Mouse (Mus musculus) lung, embryonic 16.5 days (tissue): ENCODE measurements around the gene Homer1. TPM values are rescaled to one million over a fixed set of nuclear protein-coding genes. Genes with fewer than 3 reads are reported as not detected.

Experiments used
- ATAC-seq: fragments of 200-750 bp; cut with Nextera tagmentation; 2 replicates; pipeline ENCODE4 v1.8.0; 2017; ENCODE audit warnings: low read depth, mild to moderate bottlenecking, moderate library complexity
- H3K27ac ChIP-seq: fragments of 300-500 bp; sonication (generic); 2 replicates; pipeline ENCODE4 v1.5.1; 2014; ENCODE audit warnings: mild to moderate bottlenecking, control low read depth, low read length
- H3K27me3 ChIP-seq: fragments of 300-500 bp; sonication (generic); 2 replicates; pipeline ENCODE4 v1.6.1; 2014; ENCODE audit warnings: low read depth, low read length, mixed read lengths; ENCODE audit not compliant: control insufficient read depth, insufficient read depth
- H3K36me3 ChIP-seq: fragments of 300-500 bp; sonication (generic); 2 replicates; pipeline ENCODE4 v1.6.1; 2014; ENCODE audit warnings: low read length; ENCODE audit not compliant: control insufficient read depth, insufficient read depth
- H3K4me1 ChIP-seq: fragments of 300-500 bp; sonication (generic); replicated peaks from 2 replicates; pipeline ENCODE4 v1.6.1; 2014; ENCODE audit warnings: low read length, mixed read lengths; ENCODE audit not compliant: control insufficient read depth, insufficient read depth
- H3K4me2 ChIP-seq: fragments of 300-500 bp; sonication (generic); 2 replicates; pipeline ENCODE4 v1.6.1; 2014; ENCODE audit warnings: low read depth, low read length, control low read depth
- H3K4me3 ChIP-seq: fragments of 300-500 bp; sonication (generic); 2 replicates; pipeline ENCODE4 v1.5.1; 2014; ENCODE audit warnings: mild to moderate bottlenecking, low read length, control low read depth
- H3K9ac ChIP-seq: fragments of 300-500 bp; sonication (generic); 2 replicates; pipeline ENCODE4 v1.6.1; 2014; ENCODE audit warnings: low read length, control low read depth
- H3K9me3 ChIP-seq: fragments of 300-500 bp; sonication (generic); 2 replicates; pipeline ENCODE4 v1.6.1; 2016; ENCODE audit warnings: low read length; ENCODE audit not compliant: control insufficient read depth
- WGBS: fragments of 180-500 bp; shearing (Covaris S2); extraction: QIAGEN DNeasy Blood & Tissue Kit; methylation state at CpG from one replicate; pipeline ENCODE4 v1.1.7; 2014; 5-methylcytosine and 5-hydroxymethylcytosine counted together
- polyA plus RNA-seq: library from polyadenylated mRNA; unstranded; fragments of >200 nt; fragmentation: Nextera tagmentation; extraction: Ambion mirVana; gene quantifications from 2 replicates; pipeline ENCODE4 v1.2.1, GENCODE M21; 2015

The Homer1 gene
- polyA plus RNA-seq, 1 experiment from 2014 or later = 2.9 TPM

GRCm38 (mm10) chr13:93354420-93355278 is 55.2 kb downstream of the Homer1 start:
- ATAC-seq = peak; percentile 67
- H3K4me1 ChIP-seq = no peaks in the 10 kb centered on the region
- H3K4me3 ChIP-seq = no peak overlapping the region
- H3K36me3 ChIP-seq = no peaks in the 10 kb centered on the region
- WGBS = 62% methylated on average over 7 of the region's 7 CpGs
- H3K9ac ChIP-seq = no peak overlapping the region
- H3K9me3 ChIP-seq = no peaks in the 10 kb centered on the region
- no peak overlapping the region for H3K27ac ChIP-seq
- no peak overlapping the region for H3K4me2 ChIP-seq
- H3K27me3 ChIP-seq = no peaks in the 10 kb centered on the region

- no peak for ATAC-seq
Observed at GRCm38 (mm10) chr13:93355279-93355587, 55.8 kb downstream of the Homer1 start.

GRCm38 (mm10) chr13:93358522-93358921 is 59.1 kb downstream of the Homer1 start:
- Histone ChIP-seq H3K27ac (no peak overlapping the region), H3K9ac (no peak overlapping the region), H3K36me3 (no peaks in the 10 kb centered on the region), H3K4me1 (no peaks in the 10 kb centered on the region), H3K4me3 (no peak overlapping the region), H3K27me3 (no peaks in the 10 kb centered on the region), H3K9me3 (no peaks in the 10 kb centered on the region), H3K4me2 (no peak overlapping the region)
- WGBS = 79% methylated on average over 1 of the region's 1 CpGs
- no peak for ATAC-seq

More at GRCm38 (mm10) chr13:93355279-93355587, 55.8 kb downstream of the Homer1 start:
- 92% methylated on average over 6 of the region's 6 CpGs for WGBS
- Histone ChIP-seq H3K36me3 (no peaks in the 10 kb centered on the region), H3K4me3 (no peak overlapping the region), H3K4me1 (no peaks in the 10 kb centered on the region), H3K4me2 (no peak overlapping the region), H3K27me3 (no peaks in the 10 kb centered on the region), H3K9ac (no peak overlapping the region), H3K9me3 (no peaks in the 10 kb centered on the region), H3K27ac (no peak overlapping the region)

GRCm38 (mm10) chr13:93367555-93367954 is 68.1 kb downstream of the Homer1 start:
- WGBS = 73% methylated on average over 5 of the region's 5 CpGs

GRCm38 (mm10) chr13:93368812-93369584 is 69.6 kb downstream of the Homer1 start:
- H3K27me3 ChIP-seq = no peaks in the 10 kb centered on the region
- ATAC-seq = no peak
- no peak overlapping the region for H3K4me3 ChIP-seq
- H3K36me3 ChIP-seq = no peaks in the 10 kb centered on the region
- H3K4me2 ChIP-seq = no peak overlapping the region
- H3K9me3 ChIP-seq = no peaks in the 10 kb centered on the region
- WGBS = 87% methylated on average over 7 of the region's 7 CpGs
- no peaks in the 10 kb centered on the region for H3K4me1 ChIP-seq
- H3K9ac ChIP-seq = no peak overlapping the region
- H3K27ac ChIP-seq = no peak overlapping the region

More at GRCm38 (mm10) chr13:93367555-93367954, 68.1 kb downstream of the Homer1 start:
- no peaks in the 10 kb centered on the region for H3K4me1 ChIP-seq
- no peaks in the 10 kb centered on the region for H3K9me3 ChIP-seq
- ATAC-seq = no peak
- H3K4me3 ChIP-seq = no peak overlapping the region
- no peaks in the 10 kb centered on the region for H3K27me3 ChIP-seq
- H3K9ac ChIP-seq = no peak overlapping the region
- H3K27ac ChIP-seq = no peak overlapping the region
- H3K4me2 ChIP-seq = no peak overlapping the region
- no peaks in the 10 kb centered on the region for H3K36me3 ChIP-seq

- Histone ChIP-seq H3K4me3 (no peak overlapping the region), H3K4me2 (no peak overlapping the region), H3K9ac (no peak overlapping the region), H3K36me3 (no peaks in the 10 kb centered on the region), H3K9me3 (no peaks in the 10 kb centered on the region), H3K4me1 (no peaks in the 10 kb centered on the region), H3K27me3 (no peaks in the 10 kb centered on the region), H3K27ac (no peak overlapping the region)
- 91% methylated on average over 5 of the region's 5 CpGs for whole genome bisulfite sequencing
- no peak for ATAC-seq
Observed at GRCm38 (mm10) chr13:93374457-93374856, 75.0 kb downstream of the Homer1 start.

GRCm38 (mm10) chr13:93378493-93378892 is 79.1 kb downstream of the Homer1 start:
- H3K9ac ChIP-seq = no peak overlapping the region
- no peak for ATAC-seq
- H3K4me2 ChIP-seq = no peak overlapping the region
- H3K4me3 ChIP-seq = no peak overlapping the region
- no peak overlapping the region for H3K27ac ChIP-seq
- no peaks in the 10 kb centered on the region for H3K9me3 ChIP-seq
- H3K27me3 ChIP-seq = no peaks in the 10 kb centered on the region
- WGBS = 69% methylated on average over 1 of the region's 1 CpGs
- no peaks in the 10 kb centered on the region for H3K4me1 ChIP-seq
- H3K36me3 ChIP-seq = no peaks in the 10 kb centered on the region

- Histone ChIP-seq H3K4me3 (no peak overlapping the region), H3K27ac (no peak overlapping the region), H3K9me3 (no peaks in the 10 kb centered on the region), H3K4me1 (no peaks in the 10 kb centered on the region), H3K4me2 (no peak overlapping the region), H3K27me3 (no peaks in the 10 kb centered on the region), H3K9ac (no peak overlapping the region), H3K36me3 (no peaks in the 10 kb centered on the region)
- 86% methylated on average over 8 of the region's 8 CpGs for WGBS
- ATAC-seq = no peak
Observed at GRCm38 (mm10) chr13:93380399-93381063, 81.1 kb downstream of the Homer1 start.

- H3K4me3 ChIP-seq = no peak overlapping the region
- H3K4me2 ChIP-seq = no peak overlapping the region
- H3K4me1 ChIP-seq = no peaks in the 10 kb centered on the region
- H3K27ac ChIP-seq = no peak overlapping the region
- 56% methylated on average over 1 of the region's 1 CpGs for WGBS
- H3K36me3 ChIP-seq = no peaks in the 10 kb centered on the region
- H3K9me3 ChIP-seq = no peaks in the 10 kb centered on the region
- no peak overlapping the region for H3K9ac ChIP-seq
- H3K27me3 ChIP-seq = no peaks in the 10 kb centered on the region
- no peak for ATAC-seq
Observed at GRCm38 (mm10) chr13:93381301-93381700, 81.9 kb downstream of the Homer1 start.
